Mouse (Mus musculus) testis, adult 2 months (tissue): ENCODE results near the gene C2cd4a.

Experiments
- CTCF ChIP-seq: fragments of 200-500 bp; IDR thresholded peaks from 2 replicates; pipeline ENCODE4 v1.5.1; 2012; ENCODE audit warnings: low read depth, mild to moderate bottlenecking, inconsistent platforms, low read length, moderate library complexity; ENCODE audit not compliant: control insufficient read depth, insufficient read depth, insufficient replicate concordance
- POLR2A ChIP-seq: fragments of 200-500 bp; IDR thresholded peaks from 2 replicates; pipeline ENCODE4 v1.6.1; 2012; ENCODE audit warnings: low read depth, mild to moderate bottlenecking, inconsistent platforms, low read length, moderate library complexity; ENCODE audit not compliant: control insufficient read depth

GRCm38 (mm10) chr9:67828182-67828581, 3.9 kb downstream of the C2cd4a start:
- TF ChIP-seq CTCF (no peak; the same call in 1 of the 2 replicates), POLR2A (no peak)
